18 mouse cellular contexts compared by ENCODE assay signal in genomic region chr9:99685061-99685521, GRCm38 (mm10). TPM values are rescaled to one million over a fixed set of nuclear protein-coding genes. Genes with fewer than 3 reads are reported as not detected.
A peak's percentile ranks its signal among the peaks of the same experiment; 100 is the strongest.
DNase-seq lines count a peak whose midpoint lies in the region; ATAC-seq lines count a peak whose summit lies in the region.
"Had no signal": no experiment of that assay in that cellular context is flagged by ENCODE, and none has a peak within 500 bp of the region (broad histone marks: within the 10 kb centered on the region; RNA-seq: fewer than 3 reads in every experiment).

No protein-coding gene starts in this region.

- DNase-seq in hindbrain, embryonic 14.5 days (ENCODE audit: low spot score): peak; percentile 27
- DNase-seq in hindbrain, embryonic 10.5 days (ENCODE audit: low spot score): no peak
- peak; percentile 17 for DNase-seq in retina, postnatal 1 day
- DNase-seq in adrenal gland, adult 18-20 months (ENCODE audit: low spot score in 2 of 2): no peak
- DNase-seq: adrenal gland, postnatal 25 days; gastrocnemius, postnatal 14 days had no signal

- 0 out of 2 replicates have a peak, but pooled peaks cover 4% of the 10 kb centered on the region for H3K4me1 ChIP-seq in hindbrain, embryonic 14.5 days (replicated peaks; ENCODE audit: control insufficient read depth, insufficient read depth, low read length)
- H3K4me1 ChIP-seq in hindbrain, embryonic 10.5 days (replicated peaks): peaks cover 4% of the 10 kb centered on the region
- peaks cover 9% of the 10 kb centered on the region for H3K4me1 ChIP-seq in midbrain, embryonic 15.5 days
- H3K4me1 ChIP-seq in midbrain, embryonic 13.5 days (replicated peaks): peaks cover 10% of the 10 kb centered on the region; the same call in 1 of the 2 replicates
- peaks cover 24% of the 10 kb centered on the region for H3K4me1 ChIP-seq in lung, embryonic 15.5 days
- H3K4me1 ChIP-seq: kidney, embryonic 15.5 days; limb, embryonic 12.5 days; liver, embryonic 15.5 days had no signal

- 65% methylated on average over 5 of the region's 5 CpGs for WGBS in hindbrain, embryonic 14.5 days
- 74% methylated on average over 5 of the region's 5 CpGs for WGBS in hindbrain, embryonic 10.5 days
- WGBS in midbrain, embryonic 15.5 days: 60% methylated on average over 5 of the region's 5 CpGs
- 72% methylated on average over 5 of the region's 5 CpGs for WGBS in midbrain, embryonic 13.5 days
- 26% methylated on average over 5 of the region's 5 CpGs for WGBS in lung, embryonic 15.5 days

- H3K9me3 ChIP-seq in hindbrain, embryonic 14.5 days (ENCODE audit: control insufficient read depth, low read length): no peaks in the 10 kb centered on the region
- no peaks in the 10 kb centered on the region for H3K9me3 ChIP-seq in hindbrain, embryonic 10.5 days
- H3K9me3 ChIP-seq in midbrain, embryonic 15.5 days: no peaks in the 10 kb centered on the region
- H3K9me3 ChIP-seq in midbrain, embryonic 13.5 days: no peaks in the 10 kb centered on the region
- H3K9me3 ChIP-seq in lung, embryonic 15.5 days: no peaks in the 10 kb centered on the region
- H3K9me3 ChIP-seq: heart, embryonic 12.5 days; kidney, embryonic 15.5 days; limb, embryonic 12.5 days; liver, embryonic 15.5 days; neural tube, embryonic 13.5 days had no signal

- H3K36me3 ChIP-seq in hindbrain, embryonic 14.5 days (replicated peaks; ENCODE audit: control insufficient read depth, insufficient read depth): no peaks in the 10 kb centered on the region
- H3K36me3 ChIP-seq in hindbrain, embryonic 10.5 days: no peaks in the 10 kb centered on the region
- no peaks in the 10 kb centered on the region for H3K36me3 ChIP-seq in midbrain, embryonic 15.5 days (replicated peaks)
- H3K36me3 ChIP-seq in midbrain, embryonic 13.5 days: no peaks in the 10 kb centered on the region
- H3K36me3 ChIP-seq in lung, embryonic 15.5 days: 0 out of 2 replicates have a peak, but pooled peaks cover 1% of the 10 kb centered on the region
- H3K36me3 ChIP-seq: G1E; heart, embryonic 12.5 days; kidney, embryonic 15.5 days; limb, embryonic 12.5 days; liver, embryonic 15.5 days; neural tube, embryonic 13.5 days had no signal

- H3K27me3 ChIP-seq in hindbrain, embryonic 14.5 days (ENCODE audit: control insufficient read depth, insufficient read depth, low read length): no peaks in the 10 kb centered on the region
- H3K27me3 ChIP-seq in hindbrain, embryonic 10.5 days (ENCODE audit: insufficient read depth, poor library complexity, severe bottlenecking): no peaks in the 10 kb centered on the region
- H3K27me3 ChIP-seq in midbrain, embryonic 15.5 days (replicated peaks): no peaks in the 10 kb centered on the region
- H3K27me3 ChIP-seq in midbrain, embryonic 13.5 days: no peaks in the 10 kb centered on the region
- no peaks in the 10 kb centered on the region for H3K27me3 ChIP-seq in lung, embryonic 15.5 days
- H3K27me3 ChIP-seq: heart, embryonic 12.5 days; kidney, embryonic 15.5 days; limb, embryonic 12.5 days; liver, embryonic 15.5 days; neural tube, embryonic 13.5 days had no signal

- no peak overlapping the region for H3K4me2 ChIP-seq in hindbrain, embryonic 14.5 days (replicated peaks)
- no peak overlapping the region for H3K4me2 ChIP-seq in midbrain, embryonic 15.5 days
- no peak overlapping the region for H3K4me2 ChIP-seq in midbrain, embryonic 13.5 days (replicated peaks)
- 0 out of 2 replicates have a peak overlapping the region, but pooled peaks have one; percentile 1 for H3K4me2 ChIP-seq in lung, embryonic 15.5 days
- H3K4me2 ChIP-seq: heart, embryonic 12.5 days; kidney, embryonic 15.5 days; limb, embryonic 12.5 days; liver, embryonic 15.5 days; neural tube, embryonic 13.5 days had no signal

- no peak for ATAC-seq in hindbrain, embryonic 14.5 days (ENCODE audit: low FRiP score)
- no peak; the same call in 1 of the 2 replicates for ATAC-seq in midbrain, embryonic 15.5 days (replicated peaks)
- ATAC-seq in midbrain, embryonic 13.5 days: no peak
- ATAC-seq in lung, embryonic 15.5 days (ENCODE audit: borderline replicate concordance, extremely low read depth, low FRiP score, low TSS enrichment): peak; percentile 87

- no peak overlapping the region; the same call in 1 of the 2 replicates for H3K27ac ChIP-seq in hindbrain, embryonic 14.5 days
- no peak overlapping the region for H3K27ac ChIP-seq in hindbrain, embryonic 10.5 days
- peak overlapping the region; percentile 17 for H3K27ac ChIP-seq in midbrain, embryonic 15.5 days
- H3K27ac ChIP-seq in midbrain, embryonic 13.5 days: no peak overlapping the region
- peak overlapping the region; percentile 91 for H3K27ac ChIP-seq in lung, embryonic 15.5 days
- H3K27ac ChIP-seq: kidney, embryonic 15.5 days; layer of hippocampus, adult 2 months; limb, embryonic 12.5 days; liver, embryonic 15.5 days; neural tube, embryonic 13.5 days had no signal

- H3K4me3 ChIP-seq in hindbrain, embryonic 14.5 days (replicated peaks; ENCODE audit: low read length): no peak overlapping the region
- no peak overlapping the region for H3K4me3 ChIP-seq in hindbrain, embryonic 10.5 days
- no peak overlapping the region for H3K4me3 ChIP-seq in midbrain, embryonic 15.5 days
- H3K4me3 ChIP-seq in midbrain, embryonic 13.5 days (replicated peaks): no peak overlapping the region
- H3K4me3 ChIP-seq in lung, embryonic 15.5 days: no peak overlapping the region
- H3K4me3 ChIP-seq: heart, embryonic 12.5 days; kidney, embryonic 15.5 days; layer of hippocampus, adult 2 months; limb, embryonic 12.5 days; liver, embryonic 15.5 days; neural tube, embryonic 13.5 days had no signal

- H3K9ac ChIP-seq in hindbrain, embryonic 14.5 days: no peak overlapping the region
- H3K9ac ChIP-seq in midbrain, embryonic 15.5 days: no peak overlapping the region
- H3K9ac ChIP-seq in midbrain, embryonic 13.5 days (replicated peaks): no peak overlapping the region
- no peak overlapping the region for H3K9ac ChIP-seq in lung, embryonic 15.5 days
- H3K9ac ChIP-seq: heart, embryonic 12.5 days; kidney, embryonic 15.5 days; limb, embryonic 12.5 days; liver, embryonic 15.5 days; neural tube, embryonic 13.5 days had no signal

RNA-seq across cellular contexts. Expression of gene Cldn18, which starts 32.0 kb away (rescaled TPM):
- not detected in 2 replicates for polyA plus RNA-seq in hindbrain, embryonic 14.5 days (2014; fragmentation: Nextera tagmentation; extraction: Ambion mirVana)
- polyA plus RNA-seq in hindbrain, embryonic 10.5 days (2016; fragmentation: Nextera tagmentation; extraction: Ambion mirVana): not detected in 2 replicates
- not detected in 2 replicates for polyA plus RNA-seq in midbrain, embryonic 15.5 days (2015; fragmentation: Nextera tagmentation; extraction: Ambion mirVana)
- 0.12 TPM in 1 of 2 replicates, not detected in the other for polyA plus RNA-seq in midbrain, embryonic 13.5 days (2015; fragmentation: Nextera tagmentation; extraction: Ambion mirVana)
- polyA plus RNA-seq in lung, embryonic 15.5 days (2015; fragmentation: Nextera tagmentation; extraction: Ambion mirVana): 311 and 329 TPM in 2 replicates
- not detected for total RNA-seq in adrenal gland, adult 18-20 months (2021)
- total RNA-seq: adrenal gland, postnatal 25 days; common myeloid progenitor, adult 5-6 weeks; gastrocnemius, postnatal 14 days; layer of hippocampus, adult 2 months had no signal
- polyA plus RNA-seq: embryonic facial prominence, embryonic 14.5 days; G1E; heart, embryonic 12.5 days; kidney, embryonic 15.5 days; limb, embryonic 12.5 days had no signal

RNA-seq across cellular contexts. Expression of gene Dzip1l, which starts 55.8 kb away (rescaled TPM):
- 6.6 and 7.9 TPM in 2 replicates for polyA plus RNA-seq in hindbrain, embryonic 14.5 days (2014; fragmentation: Nextera tagmentation; extraction: Ambion mirVana)
- polyA plus RNA-seq in hindbrain, embryonic 10.5 days (2016; fragmentation: Nextera tagmentation; extraction: Ambion mirVana): 26.8 and 26.9 TPM in 2 replicates
- polyA plus RNA-seq in midbrain, embryonic 15.5 days (2015; fragmentation: Nextera tagmentation; extraction: Ambion mirVana): 8.8 and 10.8 TPM in 2 replicates
- 11.1 and 12.8 TPM in 2 replicates for polyA plus RNA-seq in midbrain, embryonic 13.5 days (2015; fragmentation: Nextera tagmentation; extraction: Ambion mirVana)
- polyA plus RNA-seq in lung, embryonic 15.5 days (2015; fragmentation: Nextera tagmentation; extraction: Ambion mirVana): 32.7 and 33.8 TPM in 2 replicates
- 1 to 10 TPM; 3.0 to 4.3 TPM for total RNA-seq in adrenal gland, adult 18-20 months (2021)
- total RNA-seq: common myeloid progenitor, adult 5-6 weeks had no signal
- polyA plus RNA-seq: G1E had no signal

Comparison
In these comparisons a context has a peak if more than half of its experiments do, and no peak if none do; other contexts are left out.
1. DNase-seq: peak in hindbrain, embryonic 14.5 days (single experiment) and retina, postnatal 1 day (single experiment); none in hindbrain, embryonic 10.5 days (single experiment) and adrenal gland, adult 18-20 months (0 of 2).
2. H3K27ac ChIP-seq: peak in midbrain, embryonic 15.5 days (single experiment) and lung, embryonic 15.5 days (single experiment); none in hindbrain, embryonic 14.5 days (single experiment), hindbrain, embryonic 10.5 days (single experiment) and midbrain, embryonic 13.5 days (single experiment).
3. RNA of gene Cldn18, which starts 32.0 kb away (polyA plus RNA-seq): 311 to 329 TPM in lung, embryonic 15.5 days; 0.12 TPM in midbrain, embryonic 13.5 days, not detected in hindbrain, embryonic 14.5 days, not detected in hindbrain, embryonic 10.5 days and not detected in midbrain, embryonic 15.5 days; every median in the first group is over 100 times any median in the second.